Mouse (Mus musculus) brain, embryonic 14.5 days (tissue): Measurements from ENCODE around the gene Ccn1.

Source experiments
- CTCF ChIP-seq: fragments of 200-500 bp; IDR thresholded peaks from 2 replicates; pipeline ENCODE4 v1.5.1; 2012; ENCODE audit warnings: inconsistent platforms, mild to moderate bottlenecking, moderate library complexity, borderline replicate concordance; ENCODE audit not compliant: insufficient read depth, insufficient read length; ENCODE audit errors: extremely low read depth
- POLR2A ChIP-seq: fragments of 200-500 bp; IDR thresholded peaks from 2 replicates; pipeline ENCODE4 v1.6.1; 2012; ENCODE audit warnings: mild to moderate bottlenecking, inconsistent platforms, borderline replicate concordance; ENCODE audit not compliant: poor library complexity, insufficient read depth, insufficient read length, severe bottlenecking; ENCODE audit errors: extremely low read depth

- TF ChIP-seq CTCF (no peak), POLR2A (no peak)
Measured at GRCm38 (mm10) chr3:145646666-145647065, 3.1 kb downstream of the Ccn1 start.
